Mouse (Mus musculus) liver, postnatal 0 days (tissue): ENCODE measurements around the gene Bad.

Experiments
- CTCF ChIP-seq: sonication (generic); IDR thresholded peaks from 2 replicates; pipeline ENCODE4 v1.5.1; 2016; ENCODE audit warnings: antibody characterized with exemption, low read depth
- EP300 ChIP-seq: IDR thresholded peaks from 2 replicates; pipeline ENCODE4 v1.6.1; 2016; ENCODE audit warnings: antibody characterized with exemption, low read depth, mild to moderate bottlenecking

DNA sequence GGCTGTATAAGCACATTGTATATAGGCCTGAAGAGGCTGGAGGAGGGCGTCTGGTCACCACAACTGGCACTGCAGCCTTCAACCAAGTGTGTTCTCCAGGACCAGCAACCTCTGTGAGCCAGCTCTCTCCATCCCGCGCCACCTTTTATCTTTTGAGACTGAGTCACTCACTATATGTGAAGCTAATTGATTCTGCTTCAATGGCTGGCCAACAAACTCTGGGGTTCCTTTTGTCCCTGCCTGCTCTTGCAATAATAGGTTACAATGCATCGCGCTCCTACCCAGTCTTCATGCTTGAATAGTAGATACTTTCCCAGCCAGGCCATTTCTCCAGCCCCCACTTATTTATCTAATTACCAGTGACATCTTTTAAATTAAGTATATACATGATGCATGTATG is 42.0 kb downstream of the Bad start:
- TF ChIP-seq CTCF (no peak), EP300 (no peak)
